Mouse (Mus musculus) liver, postnatal 0 days (tissue): ENCODE results near the gene Sstr5.

Experiments
- CTCF ChIP-seq: sonication (generic); IDR thresholded peaks from 2 replicates; pipeline ENCODE4 v1.5.1; 2016; ENCODE audit warnings: antibody characterized with exemption, low read depth
- EP300 ChIP-seq: IDR thresholded peaks from 2 replicates; pipeline ENCODE4 v1.6.1; 2016; ENCODE audit warnings: antibody characterized with exemption, low read depth, mild to moderate bottlenecking

- TF ChIP-seq EP300 (no peak), CTCF (no peak)
These were observed 25.0 kb downstream of the Sstr5 start for GRCm38 (mm10) chr17:25472044-25472443.
